Mouse (Mus musculus): ENCODE data around the gene Etfrf1.

- TF ChIP-seq CTCF (conservative IDR thresholded peaks at IDR 0.05; ENCODE audit: low read length) = no peak
- no peak for TF ChIP-seq NANOG (IDR thresholded peaks at IDR 0.05; ENCODE audit: borderline replicate concordance, low read length)
Measured at GRCm38 (mm10) chr6:145204440-145204839, 6.5 kb upstream of the Etfrf1 start.

All from E14TG2a.4 (cell line).